Mouse (Mus musculus): Measurements from ENCODE around the gene Dlgap1. TPM values are rescaled to one million over a fixed set of nuclear protein-coding genes. Genes with fewer than 3 reads are reported as not detected.

The Dlgap1 gene
- polyA plus RNA-seq, 1 experiment, result 367 TPM

- no peak for DNase-seq (ENCODE audit: extremely low spot score in 1 of 2, low spot score in 1 of 2)
These were observed 721.7 kb downstream of the Dlgap1 start for GRCm38 (mm10) chr17:70690598-70690997.

- peak; percentile 79 to 92 for DNase-seq (ENCODE audit: extremely low spot score in 1 of 2, low spot score in 1 of 2)
These were observed 738.3 kb downstream of the Dlgap1 start for GRCm38 (mm10) chr17:70706976-70707818.

- DNase-seq (ENCODE audit: extremely low spot score in 1 of 2, low spot score in 1 of 2), result no peak
These were observed 738.9 kb downstream of the Dlgap1 start for GRCm38 (mm10) chr17:70707819-70708140.

GRCm38 (mm10) chr17:70709545-70709944 is 740.7 kb downstream of the Dlgap1 start:
- no peak for DNase-seq (ENCODE audit: extremely low spot score in 1 of 2, low spot score in 1 of 2)

- peak in 1 of 2 experiments; percentile 30 for DNase-seq (ENCODE audit: extremely low spot score in 1 of 2, low spot score in 1 of 2)
These were observed 744.6 kb downstream of the Dlgap1 start for GRCm38 (mm10) chr17:70713470-70713869.

- DNase-seq (ENCODE audit: extremely low spot score in 1 of 2, low spot score in 1 of 2), result no peak
These were observed 750.9 kb downstream of the Dlgap1 start for GRCm38 (mm10) chr17:70719684-70720324.

- DNase-seq (ENCODE audit: extremely low spot score in 1 of 2, low spot score in 1 of 2), result no peak
These were observed 751.9 kb downstream of the Dlgap1 start for GRCm38 (mm10) chr17:70720766-70721165.

- no peak for DNase-seq (ENCODE audit: extremely low spot score in 1 of 2, low spot score in 1 of 2)
These were observed 753.3 kb downstream of the Dlgap1 start for GRCm38 (mm10) chr17:70722146-70722545.

GRCm38 (mm10) chr17:70728719-70729281 is 759.9 kb downstream of the Dlgap1 start:
- peak; percentile 49 to 81 for DNase-seq (ENCODE audit: extremely low spot score in 1 of 2, low spot score in 1 of 2)

GRCm38 (mm10) chr17:70734728-70735127 is 765.9 kb downstream of the Dlgap1 start:
- DNase-seq (ENCODE audit: extremely low spot score in 1 of 2, low spot score in 1 of 2), result no peak

GRCm38 (mm10) chr17:70735396-70735795 is 766.5 kb downstream of the Dlgap1 start:
- DNase-seq (ENCODE audit: extremely low spot score in 1 of 2, low spot score in 1 of 2), result no peak

- DNase-seq (ENCODE audit: extremely low spot score in 1 of 2, low spot score in 1 of 2), result peak in 1 of 2 experiments; percentile 74
These were observed 768.6 kb downstream of the Dlgap1 start for GRCm38 (mm10) chr17:70737424-70737823.

GRCm38 (mm10) chr17:70738168-70738854 is 769.4 kb downstream of the Dlgap1 start:
- DNase-seq (ENCODE audit: extremely low spot score in 1 of 2, low spot score in 1 of 2), result peak; percentile 63 to 84

- no peak for DNase-seq (ENCODE audit: extremely low spot score in 1 of 2, low spot score in 1 of 2)
These were observed 770.5 kb downstream of the Dlgap1 start for GRCm38 (mm10) chr17:70739346-70739745.

GRCm38 (mm10) chr17:70741696-70742095 is 772.8 kb downstream of the Dlgap1 start:
- no peak for DNase-seq (ENCODE audit: extremely low spot score in 1 of 2, low spot score in 1 of 2)

- DNase-seq (ENCODE audit: extremely low spot score in 1 of 2, low spot score in 1 of 2), result no peak
These were observed 775.8 kb downstream of the Dlgap1 start for GRCm38 (mm10) chr17:70744570-70745153.

GRCm38 (mm10) chr17:70745385-70745784 is 776.5 kb downstream of the Dlgap1 start:
- no peak for DNase-seq (ENCODE audit: extremely low spot score in 1 of 2, low spot score in 1 of 2)

- peak in 1 of 2 experiments; percentile 57 for DNase-seq (ENCODE audit: extremely low spot score in 1 of 2, low spot score in 1 of 2)
These were observed 777.7 kb downstream of the Dlgap1 start for GRCm38 (mm10) chr17:70746379-70747079.

GRCm38 (mm10) chr17:70747731-70748475 is 779.0 kb downstream of the Dlgap1 start:
- DNase-seq (ENCODE audit: extremely low spot score in 1 of 2, low spot score in 1 of 2), result peak in 1 of 2 experiments; percentile 38
